Mouse (Mus musculus): ENCODE measurements around the gene Clic3.

The Clic3 gene

GRCm38 (mm10) chr2:25479551-25480311 lies 23.1 kb downstream of the Clic3 start:
- intact Hi-C loops (cut with DNase I) = no loop called here

GRCm38 (mm10) chr2:25480541-25480940 lies 23.9 kb downstream of the Clic3 start:
- intact Hi-C loops (cut with DNase I) = no loop called here

- intact Hi-C loops (cut with DNase I) = loop anchor here (2.0 kb wide), 1 partner anchor 60 kb away; the partner anchor contains the start of gene Fut7
Observed at GRCm38 (mm10) chr2:25482969-25483368, 26.3 kb downstream of the Clic3 start.

DNA sequence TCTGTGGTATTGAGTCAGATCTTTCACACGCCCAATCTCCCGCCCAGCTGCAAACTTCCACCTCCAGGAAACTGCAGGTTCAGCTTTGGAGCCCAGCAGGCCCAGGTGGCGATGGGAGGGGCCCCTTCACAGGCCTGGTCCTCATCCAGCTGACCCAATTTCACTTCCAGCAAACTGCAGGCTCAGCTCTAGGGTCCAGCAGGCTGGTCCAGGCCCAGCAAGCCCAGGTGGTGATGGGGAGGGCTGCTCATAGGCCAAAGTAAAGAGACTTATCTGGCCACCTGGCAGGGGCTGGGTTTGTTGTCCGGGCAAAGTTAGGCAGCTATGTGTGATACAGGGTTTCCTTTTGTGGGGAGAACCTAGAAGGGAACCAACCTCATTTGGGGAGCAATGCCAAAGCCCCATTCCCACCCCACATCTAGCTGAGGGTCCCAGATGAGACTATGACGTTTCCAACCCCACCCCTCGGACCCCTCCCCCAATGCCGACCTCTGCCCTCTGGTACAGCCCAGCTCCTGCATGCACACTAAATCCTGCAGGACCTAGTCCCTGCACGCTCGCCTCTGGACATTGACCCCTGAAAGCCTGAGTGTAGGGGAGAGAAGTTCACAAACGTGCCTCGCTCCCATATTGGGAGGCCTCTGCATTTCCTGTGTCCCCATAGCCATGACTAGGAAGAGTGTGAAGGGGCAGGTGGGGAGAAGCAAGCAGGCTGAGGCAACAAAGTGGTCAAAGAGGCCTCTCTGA lies 28.4 kb downstream of the Clic3 start:
- intact Hi-C loops (cut with DNase I) = no loop called here

GRCm38 (mm10) chr2:25487965-25488670 lies 31.5 kb downstream of the Clic3 start:
- intact Hi-C loops (cut with DNase I) = no loop called here

- intact Hi-C loops (cut with DNase I) = no loop called here
Observed at GRCm38 (mm10) chr2:25488671-25489068, 32.0 kb downstream of the Clic3 start.

GRCm38 (mm10) chr2:25492988-25493387 lies 36.4 kb downstream of the Clic3 start:
- intact Hi-C loops (cut with DNase I) = no loop called here

- intact Hi-C loops (cut with DNase I) = no loop called here
Observed at GRCm38 (mm10) chr2:25493476-25493961, 36.9 kb downstream of the Clic3 start, which contains the start of gene Lcn12. Lcn12 (minus strand) TSS chr2:25493911.

DNA sequence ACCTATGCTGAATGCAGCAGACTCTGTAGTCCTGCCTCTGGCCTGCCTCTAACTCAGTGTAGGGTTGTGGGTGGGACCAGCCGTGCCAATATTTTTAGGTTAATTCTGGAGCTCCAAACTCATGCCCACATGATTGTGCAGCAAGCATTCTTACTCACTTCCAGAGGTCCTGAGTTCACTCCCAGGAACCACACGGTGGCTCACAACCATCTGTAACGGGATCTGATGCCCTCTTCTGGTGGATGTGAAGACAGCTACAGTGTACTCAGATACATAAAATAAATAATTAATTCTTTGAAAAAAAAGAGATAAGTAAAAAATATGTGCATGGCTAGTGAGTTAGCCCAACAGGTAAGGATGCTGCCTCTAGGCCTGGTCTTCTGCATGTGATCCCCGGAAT lies 39.8 kb downstream of the Clic3 start:
- intact Hi-C loops (cut with DNase I) = loop anchor here (5.0 kb wide), 1 partner anchor 74 kb away; the partner anchor contains the start of gene Fut7

- intact Hi-C loops (cut with DNase I) = loop anchor here (5.0 kb wide), 1 partner anchor 76 kb away; the partner anchor contains the start of gene Fut7
Observed at GRCm38 (mm10) chr2:25497846-25498575, 41.4 kb downstream of the Clic3 start.

DNA sequence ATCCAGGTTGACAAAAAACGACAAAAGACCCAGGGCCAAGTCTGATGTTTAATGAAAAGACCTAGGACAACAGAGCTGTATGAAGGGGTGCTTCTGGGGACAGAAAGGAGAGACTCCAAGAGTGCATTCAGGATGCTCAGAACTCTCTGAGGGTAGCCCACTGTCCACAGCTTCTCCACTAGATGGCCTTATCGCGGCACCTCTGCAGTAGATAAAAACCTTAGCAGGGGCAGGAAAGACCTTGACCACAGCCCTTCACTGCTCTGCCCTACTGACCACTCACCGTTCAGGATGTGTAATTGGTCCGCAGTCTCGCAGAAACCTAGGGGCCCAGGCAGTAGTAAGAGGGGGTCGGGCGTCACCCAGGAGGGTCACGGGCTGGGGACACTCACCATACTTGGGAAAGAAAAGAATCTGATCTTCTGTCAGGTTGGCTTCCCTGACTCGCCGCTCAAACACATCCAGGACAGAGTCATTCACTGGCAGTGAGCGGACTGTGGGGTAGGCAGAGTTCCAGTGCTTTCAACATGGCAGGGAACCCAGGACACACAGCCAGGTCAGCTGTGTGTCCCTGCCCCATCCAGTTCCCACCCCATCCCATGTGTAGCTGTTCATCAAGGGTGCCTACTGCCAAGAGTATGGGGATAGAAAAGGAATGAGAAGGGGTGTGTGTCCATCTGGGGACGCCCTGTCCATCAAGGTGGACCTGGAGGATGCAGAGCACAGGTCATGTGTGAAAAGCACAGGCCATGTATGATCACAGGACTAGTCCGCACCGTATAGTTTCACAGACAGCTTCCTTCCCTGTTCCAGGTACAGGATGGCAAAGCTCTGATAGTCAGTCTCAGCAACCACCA lies 42.2 kb downstream of the Clic3 start:
- intact Hi-C loops (cut with DNase I) = loop anchor here (5.0 kb wide), 1 partner anchor 77 kb away; the partner anchor contains the start of gene Fut7

DNA sequence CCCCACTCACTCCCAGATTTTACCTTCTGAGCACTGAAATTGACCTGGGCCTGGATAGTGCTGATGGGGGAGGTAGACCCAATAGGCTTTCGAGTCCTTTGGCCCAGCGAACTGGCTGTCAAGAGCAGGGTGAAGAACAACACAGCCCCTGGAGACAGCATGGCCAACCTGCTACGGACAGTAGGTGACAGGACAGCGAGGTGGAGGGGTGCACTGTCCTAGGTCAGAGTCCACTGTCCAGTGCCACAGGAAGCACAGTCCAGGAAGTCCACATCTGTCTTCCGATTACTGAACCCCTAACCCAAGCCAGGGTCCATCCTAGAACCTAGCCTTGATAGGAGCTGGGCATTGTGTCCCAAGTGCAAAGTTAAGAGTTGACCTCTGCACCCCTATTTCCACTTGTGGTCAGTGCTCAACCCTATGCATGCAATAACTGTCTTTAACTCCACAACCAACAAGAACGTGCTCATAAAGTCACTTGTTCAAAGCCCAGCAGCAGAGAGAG lies 43.5 kb downstream of the Clic3 start:
- intact Hi-C loops (cut with DNase I) = no loop called here

DNA sequence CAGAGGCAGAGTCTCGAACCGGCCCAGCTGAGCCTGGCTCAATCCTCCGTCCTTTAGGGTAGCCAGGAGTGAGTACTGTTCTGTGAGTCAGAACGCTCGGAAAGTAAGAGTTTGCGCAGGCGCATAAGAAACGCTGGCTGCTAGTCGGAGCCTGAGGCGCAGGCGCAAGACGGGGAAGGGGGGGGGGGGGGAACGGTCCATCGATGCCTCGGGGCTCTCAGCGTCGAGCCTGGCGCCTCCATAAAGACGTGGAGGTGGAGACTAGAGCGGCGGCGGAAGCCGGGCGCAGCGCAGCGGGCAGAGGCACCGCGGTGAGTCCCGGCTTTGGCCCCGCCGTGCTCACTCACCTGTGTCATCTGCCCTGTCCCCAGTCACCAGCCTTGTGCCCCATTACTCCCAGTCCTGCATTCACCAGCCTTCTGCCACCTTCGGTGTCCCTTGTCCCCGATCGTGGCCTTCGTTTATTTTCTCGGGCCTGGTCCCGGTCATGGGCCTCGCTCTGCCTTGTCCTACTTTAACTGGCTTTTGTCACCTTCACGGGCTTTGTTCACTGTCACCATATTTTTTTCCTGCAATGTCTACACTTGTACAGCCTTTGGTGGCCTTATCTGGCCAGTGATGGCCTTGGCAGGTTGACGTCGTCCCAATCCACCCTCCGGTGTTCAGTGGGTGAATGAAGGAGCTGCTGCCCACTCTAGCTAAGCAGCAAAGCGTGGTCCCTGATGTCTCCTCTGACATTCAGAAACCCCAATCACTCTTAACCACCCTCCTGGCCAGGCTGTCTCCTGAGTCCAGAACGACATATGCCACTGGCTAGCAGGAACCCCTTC lies 44.2 kb downstream of the Clic3 start, which contains the start of gene Fbxw5:
Fbxw5 (plus strand) TSS at position 175 of the 830 bp plus-strand sequence.
- intact Hi-C loops (cut with DNase I) = no loop called here

- intact Hi-C loops (cut with DNase I) = no loop called here
Observed at GRCm38 (mm10) chr2:25501593-25502486, 45.2 kb downstream of the Clic3 start, which contains the start of gene C8g. C8g (minus strand) TSS chr2:25501719.

DNA sequence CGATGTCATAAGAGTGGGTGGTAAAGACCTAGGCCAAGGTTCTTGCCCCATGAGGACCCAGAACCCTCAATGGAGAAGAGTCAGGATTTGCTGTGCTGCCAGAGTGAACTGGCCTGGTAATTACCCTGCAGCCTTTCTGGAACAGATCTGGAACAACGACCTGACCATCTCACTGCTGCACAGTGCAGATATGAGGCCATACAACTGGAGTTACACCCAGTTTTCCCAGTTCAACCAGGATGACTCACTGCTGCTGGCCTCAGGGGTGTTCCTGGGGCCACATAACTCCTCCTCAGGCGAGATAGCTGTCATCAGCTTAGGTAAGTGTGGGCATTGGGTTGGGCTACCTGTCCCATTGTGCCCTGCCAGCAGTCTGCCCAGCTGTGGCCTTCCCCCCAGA lies 46.1 kb downstream of the Clic3 start:
- intact Hi-C loops (cut with DNase I) = no loop called here

DNA sequence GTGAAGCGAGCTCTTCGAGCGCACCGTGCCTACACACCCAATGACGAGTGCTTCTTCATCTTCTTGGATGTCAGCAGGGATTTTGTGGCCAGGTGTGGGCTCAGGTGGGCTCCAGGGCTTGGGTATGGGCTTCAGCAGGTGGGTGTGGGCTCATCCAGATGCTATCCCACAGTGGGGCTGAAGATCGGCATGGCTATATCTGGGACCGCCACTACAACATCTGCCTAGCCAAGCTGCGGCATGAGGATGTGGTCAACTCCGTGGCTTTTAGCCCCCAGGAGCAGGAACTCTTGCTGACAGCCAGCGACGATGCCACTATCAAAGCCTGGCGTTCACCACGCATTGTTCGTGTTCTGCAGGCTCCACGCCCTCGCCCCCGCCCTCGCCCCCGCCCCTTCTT lies 47.9 kb downstream of the Clic3 start:
- intact Hi-C loops (cut with DNase I) = no loop called here

DNA sequence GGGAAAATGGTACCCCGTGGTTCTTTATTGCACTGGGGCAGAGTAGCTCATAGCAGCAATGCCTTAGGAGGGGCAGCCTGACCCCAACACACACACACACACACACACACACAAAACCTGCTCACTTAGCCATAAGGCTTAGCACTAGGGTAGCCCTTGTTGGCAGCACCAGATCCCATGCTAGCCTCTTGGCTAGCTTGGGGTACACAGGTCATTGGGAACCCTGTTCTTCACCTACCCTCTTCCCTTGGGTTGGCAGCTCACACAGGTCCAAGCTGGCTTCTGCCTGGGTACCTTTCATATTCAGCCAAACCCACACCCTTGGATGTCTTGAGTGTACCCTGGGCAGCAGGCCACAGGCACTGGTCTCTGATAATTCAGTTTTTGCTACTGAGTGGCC lies 48.4 kb downstream of the Clic3 start:
- intact Hi-C loops (cut with DNase I) = no loop called here

Measured in adrenal gland (tissue).